Mouse (Mus musculus) activated CD4-positive, CD25-positive, alpha-beta regulatory T cell, adult 4 months (primary cell): ENCODE measurements at regions not wholly inside any gene's neighbourhood (a gene's known extent, or its start where the extent isn't known, plus 50 kb on each side); places are given as distances from the start of the nearest gene placed in this dataset.

ENCODE experiments used
- ATAC-seq: one replicate; pipeline ENCODE4 v1.8.0; 2017

GRCm38 (mm10) chr4:98190318-98190717 lies 192.8 kb downstream of the Tm2d1 start:
- no peak for ATAC-seq

GRCm38 (mm10) chr4:98189894-98190293 lies 193.2 kb downstream of the Tm2d1 start:
- ATAC-seq, result no peak

GRCm38 (mm10) chr4:98188944-98189343 lies 194.2 kb downstream of the Tm2d1 start:
- no peak for ATAC-seq

GRCm38 (mm10) chr4:98187038-98187437 lies 196.1 kb downstream of the Tm2d1 start:
- no peak for ATAC-seq

DNA sequence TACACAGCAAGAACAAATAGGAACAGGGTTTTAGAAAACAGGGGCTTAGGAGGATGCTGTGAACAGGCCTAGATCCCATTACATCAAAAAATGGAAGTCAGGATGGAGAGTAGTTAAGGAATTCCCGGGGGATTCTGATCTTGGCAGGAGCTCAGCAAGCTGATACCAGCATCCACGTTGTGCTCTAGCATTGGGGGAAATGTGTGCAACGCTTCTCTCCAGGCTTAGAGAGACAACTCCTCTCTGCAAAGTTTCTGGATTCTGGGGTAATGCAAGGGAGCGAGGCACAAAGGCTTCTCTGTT lies 201.1 kb downstream of the Tm2d1 start:
- no peak for ATAC-seq

DNA sequence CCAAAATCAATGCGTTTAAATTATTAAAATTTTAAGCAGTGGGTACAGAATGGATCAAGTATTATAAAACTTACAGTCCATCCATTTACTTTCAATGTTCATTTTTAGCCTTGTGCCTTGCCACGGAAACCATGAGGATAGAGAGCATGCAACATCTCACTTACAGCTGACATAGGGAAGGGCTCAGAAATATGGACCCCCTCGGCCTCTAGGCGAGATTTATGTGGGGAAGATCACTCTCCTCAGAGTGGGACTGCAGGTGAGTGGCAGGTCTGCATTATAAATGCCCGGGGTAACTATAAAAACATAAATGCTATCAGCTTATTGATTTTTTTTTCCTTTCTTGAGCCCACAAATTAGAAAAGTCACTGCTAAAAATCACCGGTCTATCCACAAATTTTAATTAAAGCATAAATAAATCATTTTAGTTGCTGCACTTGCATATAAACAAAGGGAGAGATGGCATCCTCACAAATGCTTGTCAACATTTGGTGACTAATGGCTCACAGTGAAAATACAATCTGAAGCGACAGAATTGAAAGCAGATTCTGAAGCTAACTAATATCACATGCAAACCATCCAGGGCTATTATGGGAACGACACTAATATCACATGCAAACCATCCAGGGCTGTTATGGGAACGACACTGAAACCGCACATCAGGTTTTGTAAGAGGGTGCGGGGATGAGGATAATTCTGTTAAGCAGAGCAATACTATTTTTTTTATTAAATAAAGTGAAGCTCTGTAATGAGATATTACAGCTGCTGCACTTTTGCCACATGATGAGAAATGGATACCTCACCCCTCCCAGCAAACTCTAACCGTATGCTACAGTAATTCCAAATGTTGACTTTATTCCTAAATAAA lies 201.7 kb downstream of the Tm2d1 start:
- no peak for ATAC-seq

DNA sequence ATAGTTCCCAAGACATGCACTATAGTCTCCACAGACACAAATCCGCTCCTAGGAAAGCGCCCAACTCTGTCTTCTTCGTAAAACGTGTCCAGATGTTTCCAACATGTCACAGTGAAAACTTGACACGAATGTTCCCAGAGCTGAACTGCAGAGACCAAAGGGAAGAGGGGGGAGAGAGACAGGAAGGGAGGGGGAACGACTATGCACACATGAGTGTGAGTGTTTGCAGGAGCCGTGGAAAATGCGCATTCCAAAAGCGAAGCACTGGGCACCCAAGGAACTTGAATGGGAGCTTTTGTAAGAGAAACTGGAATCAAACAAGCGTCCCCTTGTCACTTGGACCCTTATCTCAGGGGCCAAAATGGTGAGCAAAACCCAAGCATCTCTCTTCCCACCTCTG lies 202.8 kb downstream of the Tm2d1 start:
- no peak for ATAC-seq
